Mouse (Mus musculus): Measurements from ENCODE around the gene 4921530L21Rik. TPM values are rescaled to one million over a fixed set of nuclear protein-coding genes. Genes with fewer than 3 reads are reported as not detected.

4921530L21Rik gene
- polyA plus RNA-seq (2014; fragmentation: Nextera tagmentation; extraction: Ambion mirVana) = not detected in 2 replicates

DNA sequence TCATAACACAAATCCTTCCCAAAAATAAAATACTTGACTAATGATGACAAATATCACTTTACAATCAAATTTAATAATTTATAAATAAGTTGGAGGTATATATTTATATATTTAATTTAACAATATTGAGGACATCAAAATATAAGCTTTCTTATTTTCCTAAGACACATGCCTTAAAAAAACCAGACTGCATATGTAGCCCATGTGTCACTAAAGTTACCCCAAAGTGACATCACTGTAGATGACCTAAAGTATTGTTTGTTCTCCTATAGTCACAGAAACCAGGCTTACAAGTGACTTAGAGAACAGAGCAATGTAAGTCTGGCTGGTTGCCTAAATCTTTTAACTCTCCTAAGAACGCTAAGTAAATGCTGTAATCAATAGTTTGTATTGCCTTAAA, at the start of gene 4921530L21Rik:
Gene 4921530L21Rik, plus strand, starts transcription at position 301 of the 400 bp plus-strand sequence.
- WGBS = 89% methylated on average over 1 of the region's 1 CpGs
- DNase-seq (ENCODE audit: low spot score) = no peak
- no peak within 1 kb of the TSS for H3K27ac ChIP-seq (ENCODE audit: low read depth)

DNA sequence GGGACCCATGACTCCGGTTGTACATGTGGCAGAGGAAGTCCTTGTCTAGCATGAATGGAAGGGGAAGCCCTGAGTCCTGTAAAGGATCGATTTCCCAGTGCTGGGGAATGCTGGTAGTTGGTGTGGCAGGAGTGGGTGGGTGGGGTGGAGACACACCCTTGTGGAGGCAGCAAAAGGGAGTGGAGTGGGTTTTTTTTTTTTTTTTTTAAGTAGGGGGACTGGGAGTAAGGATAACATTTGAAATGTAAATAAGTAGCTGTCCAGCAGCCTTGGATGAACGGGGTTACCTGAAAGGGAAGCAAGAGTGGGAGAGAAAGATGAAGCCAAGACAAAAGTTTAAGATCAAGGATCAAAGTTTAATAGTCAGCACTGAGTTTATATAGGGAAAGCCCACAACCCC, 47.2 kb upstream of the 4921530L21Rik start:
- no peak overlapping the region for H3K4me2 ChIP-seq (ENCODE audit: low read length)
- H3K27me3 ChIP-seq (replicated peaks; ENCODE audit: control insufficient read depth, insufficient read depth, low read length) = no peaks in the 10 kb centered on the region
- 63% methylated on average over 3 of the region's 3 CpGs for WGBS

More for the DNA sequence above, at the start of gene 4921530L21Rik:
- Histone ChIP-seq H3K4me1 (replicated peaks; ENCODE audit: control insufficient read depth, insufficient read depth, low read length) (no peaks in the 10 kb centered on the region), H3K27me3 (replicated peaks; ENCODE audit: control insufficient read depth, insufficient read depth, low read length) (no peaks in the 10 kb centered on the region), H3K4me3 (ENCODE audit: low read depth, low read length) (no peak within 1 kb of the TSS), H3K36me3 (ENCODE audit: control insufficient read depth, insufficient read depth, low read length) (no peaks in the 10 kb centered on the region), H3K4me2 (ENCODE audit: low read length) (no peak within 1 kb of the TSS), H3K9ac (ENCODE audit: low read length) (no peak within 1 kb of the TSS), H3K9me3 (ENCODE audit: control insufficient read depth, low read length) (no peaks in the 10 kb centered on the region)
- ATAC-seq (replicated peaks; ENCODE audit: low FRiP score, low TSS enrichment, low read depth) = no peak

DNA sequence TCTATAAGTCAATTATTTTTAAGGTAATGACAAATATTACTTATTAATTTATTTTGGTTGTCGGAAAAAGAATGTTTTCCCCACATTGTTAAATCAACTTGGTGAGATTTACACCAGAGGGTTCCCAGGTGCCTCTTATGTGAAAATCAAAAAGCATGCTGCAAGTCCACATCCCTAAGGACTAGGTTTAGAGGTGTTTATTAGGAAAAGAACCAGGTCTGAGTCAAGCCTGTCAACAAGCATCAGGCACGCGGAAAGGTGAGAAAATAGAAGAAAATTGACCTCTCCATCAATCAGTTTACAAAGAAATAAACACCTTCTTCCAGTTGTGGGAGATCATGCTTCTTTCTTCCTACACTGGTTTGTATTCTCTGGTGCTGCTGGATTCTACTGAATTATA, 18.1 kb upstream of the 4921530L21Rik start:
- H3K4me2 ChIP-seq (ENCODE audit: low read length) = no peak overlapping the region
- H3K27me3 ChIP-seq (replicated peaks; ENCODE audit: control insufficient read depth, insufficient read depth, low read length) = no peaks in the 10 kb centered on the region
- no peaks in the 10 kb centered on the region for H3K4me1 ChIP-seq (replicated peaks; ENCODE audit: control insufficient read depth, insufficient read depth, low read length)
- no peak overlapping the region for H3K4me3 ChIP-seq (ENCODE audit: low read depth, low read length)
- DNase-seq (ENCODE audit: low spot score) = no peak
- H3K9ac ChIP-seq (ENCODE audit: low read length) = no peak overlapping the region
- no peaks in the 10 kb centered on the region for H3K9me3 ChIP-seq (ENCODE audit: control insufficient read depth, low read length)
- H3K36me3 ChIP-seq (ENCODE audit: control insufficient read depth, insufficient read depth, low read length) = no peaks in the 10 kb centered on the region
- ATAC-seq (replicated peaks; ENCODE audit: low FRiP score, low TSS enrichment, low read depth) = no peak
- no peak overlapping the region for H3K27ac ChIP-seq (ENCODE audit: low read depth)
- WGBS = 70% methylated on average over 3 of the region's 3 CpGs

More for the DNA sequence above, 47.2 kb upstream of the 4921530L21Rik start:
- no peak overlapping the region for H3K27ac ChIP-seq (ENCODE audit: low read depth)
- no peaks in the 10 kb centered on the region for H3K9me3 ChIP-seq (ENCODE audit: control insufficient read depth, low read length)
- H3K9ac ChIP-seq (ENCODE audit: low read length) = no peak overlapping the region
- DNase-seq (ENCODE audit: low spot score) (no peak), ATAC-seq (replicated peaks; ENCODE audit: low FRiP score, low TSS enrichment, low read depth) (no peak)
- H3K4me1 ChIP-seq (replicated peaks; ENCODE audit: control insufficient read depth, insufficient read depth, low read length) = no peaks in the 10 kb centered on the region
- no peak overlapping the region for H3K4me3 ChIP-seq (ENCODE audit: low read depth, low read length)
- H3K36me3 ChIP-seq (ENCODE audit: control insufficient read depth, insufficient read depth, low read length) = no peaks in the 10 kb centered on the region

- 56% methylated on average over 7 of the region's 7 CpGs for WGBS
- H3K4me1 ChIP-seq (replicated peaks; ENCODE audit: control insufficient read depth, insufficient read depth, low read length) = no peaks in the 10 kb centered on the region
- H3K9ac ChIP-seq (ENCODE audit: low read length) = no peak overlapping the region
- H3K4me2 ChIP-seq (ENCODE audit: low read length) = no peak overlapping the region
- no peak overlapping the region for H3K4me3 ChIP-seq (ENCODE audit: low read depth, low read length)
- H3K36me3 ChIP-seq (ENCODE audit: control insufficient read depth, insufficient read depth, low read length) = no peaks in the 10 kb centered on the region
- no peaks in the 10 kb centered on the region for H3K27me3 ChIP-seq (replicated peaks; ENCODE audit: control insufficient read depth, insufficient read depth, low read length)
- no peak for DNase-seq (ENCODE audit: low spot score)
- H3K27ac ChIP-seq (ENCODE audit: low read depth) = no peak overlapping the region
- no peaks in the 10 kb centered on the region for H3K9me3 ChIP-seq (ENCODE audit: control insufficient read depth, low read length)
- ATAC-seq (replicated peaks; ENCODE audit: low FRiP score, low TSS enrichment, low read depth) = no peak
Measured at GRCm38 (mm10) chr14:95865676-95866416, 15.2 kb upstream of the 4921530L21Rik start.

GRCm38 (mm10) chr14:95872020-95872419, 9.0 kb upstream of the 4921530L21Rik start:
- H3K27me3 ChIP-seq (replicated peaks; ENCODE audit: control insufficient read depth, insufficient read depth, low read length) = no peaks in the 10 kb centered on the region
- DNase-seq (ENCODE audit: low spot score) = no peak
- H3K36me3 ChIP-seq (ENCODE audit: control insufficient read depth, insufficient read depth, low read length) = no peaks in the 10 kb centered on the region
- H3K27ac ChIP-seq (ENCODE audit: low read depth) = no peak overlapping the region
- H3K4me2 ChIP-seq (ENCODE audit: low read length) = no peak overlapping the region
- no peak for ATAC-seq (replicated peaks; ENCODE audit: low FRiP score, low TSS enrichment, low read depth)
- WGBS = 56% methylated on average over 5 of the region's 5 CpGs
- no peaks in the 10 kb centered on the region for H3K4me1 ChIP-seq (replicated peaks; ENCODE audit: control insufficient read depth, insufficient read depth, low read length)
- H3K4me3 ChIP-seq (ENCODE audit: low read depth, low read length) = no peak overlapping the region
- no peak overlapping the region for H3K9ac ChIP-seq (ENCODE audit: low read length)
- no peaks in the 10 kb centered on the region for H3K9me3 ChIP-seq (ENCODE audit: control insufficient read depth, low read length)

- no peaks in the 10 kb centered on the region for H3K36me3 ChIP-seq (ENCODE audit: control insufficient read depth, insufficient read depth, low read length)
- H3K4me2 ChIP-seq (ENCODE audit: low read length) = no peak overlapping the region
- H3K4me1 ChIP-seq (replicated peaks; ENCODE audit: control insufficient read depth, insufficient read depth, low read length) = no peaks in the 10 kb centered on the region
- no peaks in the 10 kb centered on the region for H3K9me3 ChIP-seq (ENCODE audit: control insufficient read depth, low read length)
- H3K27ac ChIP-seq (ENCODE audit: low read depth) = no peak overlapping the region
- DNase-seq (ENCODE audit: low spot score) (no peak), ATAC-seq (replicated peaks; ENCODE audit: low FRiP score, low TSS enrichment, low read depth) (no peak)
- H3K9ac ChIP-seq (ENCODE audit: low read length) = no peak overlapping the region
- no peaks in the 10 kb centered on the region for H3K27me3 ChIP-seq (replicated peaks; ENCODE audit: control insufficient read depth, insufficient read depth, low read length)
- H3K4me3 ChIP-seq (ENCODE audit: low read depth, low read length) = no peak overlapping the region
- WGBS = 80% methylated on average over 3 of the region's 3 CpGs
Measured at GRCm38 (mm10) chr14:95876785-95877510, 4.1 kb upstream of the 4921530L21Rik start.

- Histone ChIP-seq H3K4me3 (ENCODE audit: low read depth, low read length) (no peak overlapping the region), H3K27me3 (replicated peaks; ENCODE audit: control insufficient read depth, insufficient read depth, low read length) (no peaks in the 10 kb centered on the region), H3K4me2 (ENCODE audit: low read length) (no peak overlapping the region), H3K9ac (ENCODE audit: low read length) (no peak overlapping the region), H3K36me3 (ENCODE audit: control insufficient read depth, insufficient read depth, low read length) (no peaks in the 10 kb centered on the region), H3K27ac (ENCODE audit: low read depth) (no peak overlapping the region), H3K9me3 (ENCODE audit: control insufficient read depth, low read length) (no peaks in the 10 kb centered on the region), H3K4me1 (replicated peaks; ENCODE audit: control insufficient read depth, insufficient read depth, low read length) (no peaks in the 10 kb centered on the region)
- no peak for ATAC-seq (replicated peaks; ENCODE audit: low FRiP score, low TSS enrichment, low read depth)
- 88% methylated on average over 1 of the region's 1 CpGs for WGBS
- DNase-seq (ENCODE audit: low spot score) = no peak
Measured at GRCm38 (mm10) chr14:95877548-95877947, 3.5 kb upstream of the 4921530L21Rik start.

DNA sequence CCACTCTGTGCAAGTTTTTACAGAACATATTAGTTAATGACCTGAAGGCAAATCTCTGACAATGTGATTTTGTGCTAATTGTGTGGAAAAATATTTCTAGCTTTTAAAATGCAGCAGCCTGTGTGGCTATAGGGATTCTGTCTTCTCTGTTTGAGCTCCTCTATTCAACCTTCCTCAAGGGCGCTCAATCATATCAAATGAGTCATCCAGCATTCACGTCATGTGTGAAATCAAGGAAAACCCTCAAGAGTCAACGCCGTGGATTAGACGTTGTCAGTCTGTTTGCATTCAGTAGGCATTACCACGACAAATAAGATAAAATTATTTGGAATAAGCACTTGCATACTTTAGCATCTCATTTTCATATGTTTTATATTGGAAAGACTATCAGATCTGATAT, 18.4 kb downstream of the 4921530L21Rik start:
- WGBS = 89% methylated on average over 6 of the region's 6 CpGs
- no peaks in the 10 kb centered on the region for H3K4me1 ChIP-seq (replicated peaks; ENCODE audit: control insufficient read depth, insufficient read depth, low read length)
- H3K27me3 ChIP-seq (replicated peaks; ENCODE audit: control insufficient read depth, insufficient read depth, low read length) = no peaks in the 10 kb centered on the region
- no peaks in the 10 kb centered on the region for H3K9me3 ChIP-seq (ENCODE audit: control insufficient read depth, low read length)
- H3K27ac ChIP-seq (ENCODE audit: low read depth) = no peak overlapping the region
- no peak overlapping the region for H3K9ac ChIP-seq (ENCODE audit: low read length)
- no peak overlapping the region for H3K4me2 ChIP-seq (ENCODE audit: low read length)
- no peak overlapping the region for H3K4me3 ChIP-seq (ENCODE audit: low read depth, low read length)
- DNase-seq (ENCODE audit: low spot score) = no peak
- no peak for ATAC-seq (replicated peaks; ENCODE audit: low FRiP score, low TSS enrichment, low read depth)
- H3K36me3 ChIP-seq (ENCODE audit: control insufficient read depth, insufficient read depth, low read length) = no peaks in the 10 kb centered on the region
